Mouse (Mus musculus): ENCODE data around the gene Gm3402.

GRCm38 (mm10) chr5:146564259-146564658 is 50.3 kb downstream of the Gm3402 start:
- TF ChIP-seq KAT2A (conservative IDR thresholded peaks at IDR 0.05; ENCODE audit: low read depth, low read length): no peak
- no peak for TF ChIP-seq SMC3 (IDR thresholded peaks at IDR 0.05; ENCODE audit: low read depth, low read length)
- no peak for TF ChIP-seq ZKSCAN1 (IDR thresholded peaks at IDR 0.05; ENCODE audit: low read depth, low read length)
- no peak for TF ChIP-seq CTCF (IDR thresholded peaks at IDR 0.05 in 2 of 3, conservative IDR thresholded peaks at IDR 0.05 in 1 of 3; ENCODE audit: control insufficient read depth in 1 of 3, insufficient read depth in 1 of 3, low read depth in 2 of 3, low read length in 3 of 3, poor library complexity in 1 of 3, severe bottlenecking in 1 of 3)
